Mouse (Mus musculus) thymus, postnatal 4 days (tissue): ENCODE results near the gene Pdk2.
A peak's percentile ranks its signal among the peaks of the same experiment; 100 is the strongest.

ENCODE experiments used
- DNase-seq: peaks from one replicate; pipeline ENCODE4 v3.0.0; 2021

The Pdk2 gene

DNA sequence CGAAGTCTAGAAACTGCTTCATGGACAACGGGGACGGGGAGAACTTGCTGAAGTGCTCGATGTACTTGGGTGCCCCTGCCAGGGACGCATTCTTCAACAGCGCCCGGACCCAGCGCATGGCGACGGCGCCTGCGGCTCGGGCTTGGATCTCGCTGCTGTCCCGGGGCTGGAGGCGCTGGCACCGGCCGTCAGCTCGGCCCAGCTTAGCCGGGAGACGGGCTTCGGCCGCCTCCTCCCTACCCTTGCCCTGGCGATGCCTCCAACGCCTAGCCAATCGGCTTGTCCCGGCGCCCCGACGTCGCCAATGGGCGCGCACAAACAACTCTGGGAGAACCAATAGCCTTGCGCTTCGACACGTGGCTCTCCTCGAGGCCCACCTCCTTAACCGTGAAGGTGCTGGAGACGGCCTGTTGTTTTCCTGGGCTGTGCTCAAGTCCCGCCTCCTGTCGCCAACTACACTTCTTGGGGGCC lies at the start of gene Pdk2:
TSS of gene Pdk2 (minus strand) at position 216 of the 471 bp plus-strand sequence.
- peak; percentile 90 for DNase-seq

DNA sequence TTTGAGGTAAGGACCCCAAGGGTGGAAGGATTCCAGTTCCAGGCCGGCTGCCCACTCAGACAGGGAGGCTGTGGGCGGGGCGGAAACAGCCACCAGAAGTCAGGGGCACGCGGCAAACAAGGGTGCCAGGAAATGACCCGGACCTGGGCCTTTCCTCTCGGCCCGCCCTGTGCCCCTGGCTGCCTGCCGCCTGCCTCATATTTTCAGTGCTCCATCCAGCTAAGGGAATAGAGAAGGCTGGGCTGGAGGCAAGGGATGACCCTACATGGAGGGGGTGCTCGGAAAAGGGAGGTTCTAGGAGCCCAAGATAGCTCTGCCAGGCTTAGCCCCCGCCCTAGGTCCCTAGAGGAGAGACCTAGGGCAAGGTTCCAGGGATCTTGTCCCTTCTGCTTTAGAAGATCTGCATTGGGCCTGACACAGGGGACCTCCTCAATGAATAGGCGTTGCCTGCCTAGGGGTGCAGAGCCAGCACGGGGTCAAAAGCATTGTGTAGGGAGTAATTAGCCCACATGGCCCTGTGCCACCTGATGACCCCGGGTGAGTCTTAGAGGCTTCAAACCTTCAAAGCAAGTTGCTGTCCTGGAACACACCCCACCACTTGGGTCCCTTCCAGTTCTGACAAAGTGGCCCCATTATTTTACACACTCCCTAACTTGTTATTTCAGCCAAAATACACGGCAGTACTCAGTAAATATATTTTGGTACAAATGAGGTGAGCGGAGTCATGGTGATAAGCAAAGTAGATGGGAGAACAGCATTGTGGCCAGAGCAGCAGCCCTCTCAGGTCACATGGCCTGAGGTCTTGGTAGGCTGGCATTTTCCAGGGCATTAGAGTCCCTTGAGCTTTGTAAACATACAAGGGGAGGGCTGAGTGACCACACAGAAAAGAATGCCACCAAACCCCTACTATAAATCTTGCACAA lies 48.0 kb upstream of the Pdk2 start:
- DNase-seq: no peak

DNA sequence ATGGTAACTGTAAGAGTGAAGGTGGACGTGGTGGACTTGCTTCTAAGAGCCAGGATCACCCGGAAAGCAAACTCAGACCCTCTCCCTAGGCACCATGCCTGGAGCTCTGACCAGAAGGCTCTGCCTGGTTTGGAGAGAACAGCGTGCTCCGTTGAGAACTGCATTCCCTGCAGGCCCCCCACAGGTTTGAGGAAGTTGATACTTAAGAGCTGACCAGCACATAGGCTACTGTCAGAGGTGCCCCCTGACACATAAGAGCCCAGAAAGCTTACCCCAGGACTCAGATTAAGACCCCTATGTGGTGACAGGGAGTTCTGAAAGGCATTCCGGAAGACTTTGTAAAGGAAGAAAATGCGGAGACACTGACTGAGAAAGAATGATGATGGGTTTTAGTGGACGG lies 47.1 kb upstream of the Pdk2 start:
- DNase-seq: no peak

DNA sequence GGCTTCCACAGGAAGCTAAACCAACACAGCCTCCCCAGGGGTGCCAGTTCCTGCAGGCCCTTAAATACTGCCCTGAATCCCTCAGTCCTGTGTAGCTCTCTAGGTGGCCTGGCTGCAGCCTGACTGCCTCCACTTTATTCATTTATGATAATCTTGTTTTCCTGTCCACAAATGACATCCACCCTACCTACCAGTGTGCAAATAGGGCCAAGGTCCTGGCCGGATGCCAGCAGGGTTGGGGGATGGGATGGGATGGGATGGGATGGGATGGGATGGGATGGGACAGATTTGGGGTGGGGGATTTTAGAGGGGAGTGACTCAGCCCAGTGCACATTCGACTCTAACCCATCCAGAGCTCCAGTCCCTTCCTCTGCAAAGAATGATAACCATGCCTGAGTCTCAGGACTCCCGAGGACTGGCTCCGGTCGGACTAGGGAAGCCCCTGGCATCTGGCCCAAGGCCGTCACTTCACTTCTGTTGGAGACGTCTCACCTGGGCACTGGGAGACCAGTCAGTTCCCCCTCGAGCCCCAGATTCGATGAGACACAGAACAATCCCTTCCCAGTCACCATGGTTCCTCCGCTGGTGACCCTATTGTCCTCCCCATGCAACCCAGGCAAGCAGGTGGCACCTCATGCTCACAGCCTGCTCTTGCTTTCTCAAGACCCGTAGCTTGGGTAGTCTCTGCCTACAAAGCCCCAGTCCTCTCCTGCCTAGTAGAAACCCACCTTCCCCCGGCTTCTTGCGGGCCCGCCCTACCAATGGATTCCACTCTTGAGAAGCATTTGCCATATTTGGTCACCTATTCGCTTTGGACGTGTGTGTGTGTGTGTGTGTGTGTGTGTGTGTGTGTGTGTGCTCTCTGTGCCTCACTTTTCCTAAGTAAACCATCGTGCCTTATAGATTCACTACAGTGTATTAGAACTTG lies 46.4 kb upstream of the Pdk2 start:
- no peak for DNase-seq

DNA sequence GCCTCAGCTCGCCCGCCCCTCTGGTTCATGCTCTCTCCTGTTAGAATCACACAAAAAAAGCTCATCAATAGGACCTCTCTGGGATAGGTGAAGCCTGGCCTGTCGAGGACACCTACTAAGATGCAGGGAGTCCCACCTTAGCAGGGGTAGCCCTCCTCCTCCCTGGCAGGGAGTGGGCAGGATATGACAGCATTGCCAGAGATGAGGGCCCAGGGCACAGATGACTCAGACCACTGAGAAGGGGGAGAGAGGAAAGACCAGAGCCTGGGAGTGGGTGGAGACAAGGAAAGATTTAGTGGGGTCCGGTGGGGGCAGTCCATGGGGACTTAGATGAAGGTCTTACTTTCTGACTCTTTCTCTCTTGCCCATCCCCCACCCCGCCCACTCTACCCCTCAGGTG lies 45.1 kb upstream of the Pdk2 start:
- no peak for DNase-seq

DNA sequence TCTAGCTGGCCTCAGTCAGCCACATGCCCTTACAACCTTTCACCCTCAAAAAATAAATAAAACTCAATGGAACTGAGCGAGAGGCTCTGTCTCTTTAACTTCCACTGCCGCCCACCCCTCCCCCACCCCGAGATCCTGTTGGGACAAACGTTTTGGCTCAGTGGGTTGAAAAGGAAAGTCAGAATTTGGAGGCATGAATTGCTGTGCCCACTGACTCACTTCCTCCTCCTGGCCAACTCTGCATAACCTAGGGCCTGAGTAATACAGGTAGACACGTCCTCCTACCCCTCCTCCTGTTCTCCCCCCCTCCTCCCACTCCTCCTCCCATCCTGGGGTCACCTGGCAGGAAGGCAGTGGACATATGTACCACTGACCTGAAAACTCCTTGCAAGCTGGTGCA lies 44.6 kb upstream of the Pdk2 start:
- DNase-seq: no peak

DNA sequence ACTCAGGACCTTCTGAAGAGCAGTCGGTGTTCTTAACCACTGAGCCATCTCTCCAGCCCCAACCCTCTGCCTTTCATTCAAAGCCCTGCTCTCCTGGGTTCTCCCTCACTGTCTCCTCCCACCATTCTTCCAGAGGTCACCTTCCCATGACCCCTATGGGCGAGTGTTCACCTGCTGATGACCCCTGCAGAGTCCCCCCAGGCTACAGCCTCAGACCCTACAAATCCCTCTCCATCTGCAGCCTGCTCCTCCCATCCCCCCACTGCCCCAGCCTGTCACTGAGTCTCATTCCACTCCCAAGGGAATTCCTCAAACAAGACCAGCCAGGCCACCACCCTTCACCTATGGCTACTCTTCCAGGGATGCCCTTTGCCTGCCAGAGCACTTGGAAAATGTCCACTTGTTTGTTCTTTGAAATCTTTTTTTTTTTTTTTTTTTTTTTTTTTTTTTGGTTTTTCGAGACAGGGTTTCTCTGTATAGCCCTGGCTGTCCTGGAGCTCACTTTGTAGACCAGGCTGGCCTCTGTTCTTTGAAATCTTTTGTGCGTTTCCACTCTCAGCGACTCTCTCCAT lies 43.7 kb upstream of the Pdk2 start:
- DNase-seq: no peak

DNA sequence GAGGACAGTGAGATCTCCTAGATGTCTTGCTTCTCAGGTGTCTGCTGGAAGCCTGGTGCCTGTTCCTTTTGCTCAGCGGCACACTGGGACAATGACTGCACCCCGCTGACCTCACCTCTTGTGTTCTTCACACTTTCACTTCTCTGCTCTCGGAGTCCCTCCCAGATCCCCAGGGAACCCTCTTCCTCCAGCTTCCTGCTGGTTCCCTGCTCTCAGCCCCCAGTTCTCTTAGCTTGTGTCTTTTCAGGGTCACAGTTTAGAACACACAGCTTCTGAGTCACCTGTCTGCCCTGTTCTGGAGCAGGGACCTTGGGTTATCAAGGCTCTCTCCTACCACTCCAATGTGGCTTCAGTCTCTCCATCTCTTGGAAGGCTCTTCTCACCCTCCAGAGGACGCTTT lies 43.0 kb upstream of the Pdk2 start:
- DNase-seq: no peak

DNA sequence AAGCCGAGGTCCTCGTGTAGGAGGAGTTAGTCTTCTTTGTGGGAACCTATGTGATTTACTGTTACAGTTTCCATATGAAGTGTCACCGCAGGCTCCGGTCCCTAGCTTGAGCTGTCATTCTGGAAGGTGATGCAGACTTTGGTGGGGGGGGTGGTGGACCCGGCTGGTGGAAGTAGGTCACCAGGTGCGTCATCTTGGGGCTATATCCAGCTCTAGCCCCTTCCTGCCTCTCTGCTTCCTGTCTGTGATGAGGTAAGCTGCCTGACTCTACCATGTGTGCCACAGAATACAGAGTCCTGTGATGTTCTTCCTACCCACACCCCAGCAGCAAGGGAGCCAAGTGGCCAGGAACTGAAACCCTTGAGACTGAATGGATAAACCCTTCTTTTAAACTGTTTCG lies 41.7 kb upstream of the Pdk2 start:
- DNase-seq: peak; percentile 70

DNA sequence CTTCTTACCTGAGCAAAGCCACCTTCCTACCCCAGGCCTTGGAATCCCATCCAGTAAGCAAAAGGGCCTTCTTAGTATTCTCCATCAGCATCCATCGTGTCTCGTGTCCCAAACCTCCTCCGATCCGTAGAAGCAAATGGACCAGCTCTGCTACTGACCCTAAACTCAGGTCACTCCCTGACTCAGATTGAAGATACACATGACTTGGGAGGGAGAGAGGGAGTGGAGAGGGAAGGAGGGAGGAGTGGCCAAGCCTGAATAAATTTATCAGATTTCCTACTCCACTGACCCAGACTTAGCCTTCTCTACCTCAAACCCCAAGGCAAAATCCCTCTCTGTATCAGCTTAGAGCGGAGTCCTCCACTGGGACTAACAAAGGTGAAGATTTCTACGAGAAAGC lies 39.6 kb upstream of the Pdk2 start:
- DNase-seq: no peak

DNA sequence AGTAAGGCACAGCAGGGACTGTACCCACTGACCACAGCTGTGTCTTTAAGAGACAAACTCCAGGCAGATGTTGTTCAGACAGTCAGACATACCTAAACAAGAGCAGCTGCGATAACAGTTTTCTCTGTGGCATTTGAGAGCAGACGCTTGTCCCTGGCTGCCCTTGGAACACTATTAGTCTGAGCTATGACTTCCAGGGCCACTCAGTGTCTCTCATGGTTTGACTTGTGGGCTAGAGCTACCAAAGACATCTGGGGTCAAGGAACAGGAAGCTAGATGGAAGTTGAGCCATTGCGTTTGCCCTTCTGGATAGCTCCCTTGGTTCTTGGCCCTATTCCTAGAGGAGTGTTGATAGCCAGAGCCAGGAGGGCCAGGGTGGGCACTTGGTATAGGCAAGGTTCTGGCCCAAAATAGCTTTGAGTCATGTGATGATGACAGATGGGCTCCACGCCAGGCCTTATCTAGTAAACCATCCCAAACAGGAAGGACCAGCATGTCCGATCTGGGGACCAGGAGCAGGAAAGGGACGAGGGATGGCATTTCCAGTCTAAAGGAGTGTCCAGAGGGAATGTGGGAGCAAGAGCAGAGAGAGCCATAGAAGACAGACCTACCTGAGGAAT lies 38.2 kb upstream of the Pdk2 start:
- DNase-seq: no peak

DNA sequence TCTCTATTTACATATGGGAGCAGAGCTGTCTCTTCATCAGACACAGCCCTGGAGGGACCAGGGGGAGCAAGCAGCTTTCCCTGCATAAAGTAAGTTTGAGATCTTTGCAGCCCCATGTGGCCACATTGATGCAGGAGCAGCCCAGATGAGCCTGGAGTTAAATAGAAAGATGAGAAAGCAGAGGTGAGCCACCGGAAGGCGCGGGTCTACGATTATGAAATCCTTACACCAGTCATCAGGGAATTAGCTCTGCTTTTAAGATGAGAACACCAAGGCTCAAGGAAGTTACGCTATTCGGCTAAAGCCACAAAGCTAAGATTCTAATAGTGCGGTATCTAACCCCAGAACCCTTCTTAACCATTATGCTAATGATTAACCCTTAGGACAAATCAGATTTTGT lies 36.8 kb upstream of the Pdk2 start:
- DNase-seq: no peak

DNA sequence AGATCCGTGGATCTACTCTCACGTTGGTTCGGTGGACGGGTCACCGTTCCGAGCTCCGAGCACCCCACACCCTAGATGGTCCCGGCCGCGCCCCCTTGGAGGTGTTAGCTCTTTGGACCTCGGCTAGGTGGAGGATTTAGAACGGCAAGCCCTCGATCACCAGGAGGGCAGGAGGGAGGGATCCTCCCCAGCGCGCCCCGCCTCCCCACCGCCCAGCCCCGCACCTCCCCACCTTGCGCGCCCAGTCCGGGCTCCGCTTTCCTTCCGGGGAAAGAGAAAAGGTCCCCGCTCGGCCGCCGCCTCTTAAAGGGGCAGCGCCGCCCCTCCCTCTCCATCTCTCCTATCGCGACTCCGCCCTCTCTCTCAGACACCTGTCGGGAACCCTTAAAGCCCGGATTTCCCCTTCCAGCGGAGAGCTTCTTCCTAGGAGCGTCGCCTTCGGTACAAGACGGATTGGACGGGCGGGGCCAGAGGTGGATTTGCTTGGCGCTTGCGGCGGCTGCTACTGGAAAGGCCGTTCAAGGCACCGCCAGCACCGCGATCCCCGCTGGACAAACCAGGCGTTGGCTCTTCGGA lies 35.5 kb upstream of the Pdk2 start, which contains the start of gene Itga3:
TSS of gene Itga3 (minus strand) at position 266 of the 576 bp plus-strand sequence.
- DNase-seq: peak; percentile 68

DNA sequence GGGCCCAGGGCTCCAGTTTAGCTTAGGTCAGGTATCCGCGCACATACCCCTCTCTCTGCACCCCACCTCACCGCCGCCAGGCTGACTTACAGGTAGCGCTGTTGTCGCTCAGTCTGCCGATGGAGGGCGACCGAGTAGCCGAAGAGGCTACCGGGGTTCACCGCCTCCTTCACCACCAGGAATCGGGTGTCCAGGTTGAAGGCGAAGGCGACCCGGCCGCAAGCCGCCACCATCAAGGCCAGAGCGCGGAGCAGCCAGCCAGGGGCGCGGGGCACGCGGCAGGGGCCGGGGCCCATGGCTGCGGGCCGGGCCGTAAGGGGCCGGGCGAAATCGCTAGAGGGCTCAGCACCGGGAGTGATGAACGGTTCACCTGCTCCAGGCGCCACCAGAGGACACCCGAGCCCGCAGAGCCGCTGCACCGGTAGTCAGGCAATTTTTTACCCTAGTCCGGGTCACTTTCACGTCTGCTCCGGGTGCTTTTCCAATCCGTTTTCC lies 34.9 kb upstream of the Pdk2 start:
- DNase-seq: peak; percentile 86

DNA sequence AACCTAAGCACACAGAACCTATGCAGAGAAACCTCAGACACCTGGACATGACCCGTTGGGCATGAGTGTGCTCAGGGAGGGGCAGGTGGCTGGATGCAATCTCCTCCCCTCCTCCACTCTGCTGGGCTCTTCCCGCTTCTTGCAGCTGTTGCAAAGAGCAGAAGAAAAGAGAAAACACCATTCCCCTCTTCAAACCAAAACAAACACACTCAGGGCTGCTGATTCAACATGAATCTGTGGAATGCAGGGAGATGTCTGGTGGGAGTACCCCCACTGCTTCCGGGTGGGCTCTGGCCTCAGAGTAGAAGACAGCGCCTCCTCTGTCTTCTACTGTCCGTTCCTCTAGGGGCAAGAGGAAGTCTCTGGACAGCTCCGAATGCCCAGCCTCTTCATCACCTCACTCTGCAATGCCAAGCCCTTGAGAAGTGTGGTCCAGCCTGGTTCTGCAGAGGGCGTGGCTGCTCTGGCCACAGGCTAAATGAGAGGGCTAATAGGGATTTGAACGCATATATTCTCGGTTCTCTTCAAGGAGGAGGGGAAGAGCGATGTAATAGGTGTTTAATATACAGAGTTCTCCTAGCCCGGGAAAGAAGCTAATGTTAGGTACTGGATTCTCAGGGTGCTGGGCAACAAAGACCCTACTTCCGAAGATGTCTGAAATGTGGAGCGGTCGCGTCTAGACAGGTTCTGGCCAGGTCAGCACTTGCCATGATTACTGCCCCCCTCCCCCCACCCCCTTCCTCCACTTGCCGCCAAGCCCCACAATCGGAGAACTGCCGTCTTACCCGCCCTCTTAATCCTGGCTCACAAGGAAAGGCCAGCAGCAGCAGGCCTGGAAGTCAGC lies 34.3 kb upstream of the Pdk2 start:
- DNase-seq: no peak

DNA sequence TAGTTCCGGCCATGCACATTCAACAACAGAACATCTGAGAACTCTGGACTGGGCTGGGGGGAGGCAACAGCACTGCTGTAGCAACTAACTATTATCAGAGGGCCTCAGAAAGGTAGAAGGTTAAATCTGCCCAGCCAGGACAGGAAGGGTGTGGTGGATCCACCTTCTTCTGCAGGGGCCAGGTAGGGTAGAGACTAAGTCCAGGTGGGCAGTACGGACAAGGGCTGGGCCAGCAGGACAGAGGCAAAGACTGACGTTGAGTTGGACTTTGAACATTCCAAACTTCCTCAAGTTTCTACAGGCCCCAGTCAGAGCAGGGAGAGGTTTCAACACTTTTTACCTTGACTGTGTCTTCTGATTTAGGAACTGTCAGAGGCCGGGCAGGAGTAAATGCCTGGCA lies 33.5 kb upstream of the Pdk2 start:
- no peak for DNase-seq

DNA sequence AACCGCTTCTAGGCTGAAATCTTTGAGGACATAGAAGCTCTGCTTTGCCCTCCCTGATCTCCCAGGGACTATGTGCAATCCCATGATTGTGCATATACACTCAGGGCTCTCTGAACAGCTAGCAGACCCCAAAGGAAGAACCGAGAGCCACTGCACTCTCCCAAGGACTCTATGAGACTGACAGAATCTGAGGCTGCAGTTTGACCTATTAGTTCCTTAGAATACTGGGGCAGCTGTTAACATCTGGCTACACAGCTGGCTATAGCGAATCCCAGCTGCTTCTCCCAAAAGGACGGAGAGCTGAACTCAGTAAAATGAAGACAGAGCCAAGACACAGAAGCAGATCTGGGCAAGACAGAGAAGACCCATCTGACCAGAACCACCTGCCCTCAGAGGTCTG lies 32.7 kb upstream of the Pdk2 start:
- DNase-seq: no peak

DNA sequence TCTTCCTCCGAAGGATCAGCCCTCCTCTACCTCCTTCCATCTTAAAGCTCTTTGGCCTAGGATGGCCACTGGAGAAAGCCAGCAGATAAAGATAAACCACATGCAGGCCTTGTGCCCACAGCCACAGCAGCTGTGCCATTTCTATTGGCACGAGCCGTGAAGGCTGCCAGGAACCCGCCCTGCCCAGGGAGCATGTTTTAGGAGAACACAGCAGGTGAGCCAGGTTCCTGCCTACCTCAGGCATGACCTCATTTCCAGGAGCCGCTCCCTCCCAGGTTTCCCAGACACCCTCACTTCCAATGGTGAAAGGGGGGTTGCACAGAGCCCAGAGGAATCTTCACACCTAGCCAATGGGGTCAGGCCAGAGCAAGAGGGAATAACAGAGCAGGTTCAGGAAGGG lies 31.6 kb upstream of the Pdk2 start:
- DNase-seq: no peak

DNA sequence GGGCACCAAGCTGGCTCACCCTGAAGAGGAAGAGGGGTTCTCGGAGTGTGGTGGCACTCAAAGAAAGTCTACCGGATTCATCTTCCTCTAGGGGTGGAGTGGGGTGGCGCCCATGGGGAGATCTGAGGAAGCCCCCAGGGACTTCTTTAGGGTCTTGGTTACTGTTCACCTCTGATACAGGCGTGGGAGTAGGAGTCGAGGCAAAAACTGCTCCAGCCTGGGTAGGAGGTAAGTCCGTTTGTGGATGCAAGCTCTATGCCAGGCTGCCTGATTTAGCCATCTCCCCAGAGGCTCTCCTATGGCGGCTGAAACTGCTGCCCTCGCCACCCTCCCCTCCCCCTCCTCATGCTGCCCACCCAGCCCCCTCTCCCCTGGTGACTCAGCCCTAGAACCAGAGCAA lies 31.0 kb upstream of the Pdk2 start:
- DNase-seq: no peak

DNA sequence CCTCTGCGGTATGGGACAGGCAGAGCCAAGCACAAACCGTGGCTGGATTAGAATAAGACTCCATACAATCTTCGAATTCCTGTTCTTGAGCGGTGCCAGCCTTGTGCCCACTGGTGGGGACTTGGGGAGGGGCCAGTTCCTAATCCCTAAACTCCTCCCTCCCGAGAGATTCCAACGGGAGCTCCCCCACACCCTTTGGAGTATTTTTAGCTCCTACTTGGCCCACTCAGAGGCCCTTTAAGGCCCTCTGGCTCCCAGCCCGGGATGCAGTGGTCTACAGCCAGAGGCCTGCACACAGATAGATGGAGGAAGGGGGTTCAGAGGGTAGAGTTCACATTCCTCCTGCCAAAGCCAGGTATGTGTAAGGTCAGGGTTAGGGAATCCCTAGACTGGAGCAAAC lies 30.1 kb upstream of the Pdk2 start:
- DNase-seq: no peak
